Mouse (Mus musculus) gastrocnemius, postnatal 4 days (tissue): Measurements from ENCODE around the gene Olfml1. TPM values are rescaled to one million over a fixed set of nuclear protein-coding genes. Genes with fewer than 3 reads are reported as not detected.
A peak's percentile ranks its signal among the peaks of the same experiment; 100 is the strongest.

Experiments
- DNase-seq, 2 experiments: peaks; one replicate each; pipeline ENCODE4 v3.0.0; 2021 to 2022; ENCODE audit warnings: low spot score in 2 of 2, mixed read lengths in 2 of 2
- total RNA-seq, 2 experiments: library from RNA; stranded (reverse); gene quantifications; 2 replicates each; pipeline ENCODE4 v1.2.3; 2021

Olfml1 gene
- total RNA-seq, 2 experiments from 2014 or later, result 21.2 to 21.9 TPM

DNA sequence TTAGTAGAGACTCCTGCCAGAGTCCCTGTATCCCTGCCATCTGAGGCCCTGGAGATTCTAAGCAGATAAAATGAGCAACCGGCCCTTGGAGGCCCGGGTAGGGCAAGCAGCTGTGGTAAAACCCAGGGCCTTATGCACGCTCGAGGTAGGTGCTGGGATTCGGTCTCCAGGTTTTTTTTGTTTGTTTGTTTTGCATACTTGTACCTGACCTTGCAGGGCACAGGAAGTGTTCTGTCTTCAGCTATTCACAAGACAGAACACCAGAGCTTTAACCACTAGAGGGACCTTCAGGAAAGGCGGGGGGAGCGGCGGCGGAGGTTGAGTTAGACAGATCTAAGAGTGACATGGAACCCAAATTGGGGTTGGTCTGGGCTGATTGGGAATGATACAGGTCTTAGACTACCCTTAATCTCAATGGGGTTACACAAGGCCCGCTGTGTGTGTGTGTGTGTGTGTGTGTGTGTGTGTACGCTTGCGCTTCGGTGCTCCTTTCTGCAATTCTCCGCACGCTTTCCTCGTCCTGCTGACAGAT is 27.1 kb downstream of the Olfml1 start:
- peak in 1 of 2 experiments; percentile 62 for DNase-seq

DNA sequence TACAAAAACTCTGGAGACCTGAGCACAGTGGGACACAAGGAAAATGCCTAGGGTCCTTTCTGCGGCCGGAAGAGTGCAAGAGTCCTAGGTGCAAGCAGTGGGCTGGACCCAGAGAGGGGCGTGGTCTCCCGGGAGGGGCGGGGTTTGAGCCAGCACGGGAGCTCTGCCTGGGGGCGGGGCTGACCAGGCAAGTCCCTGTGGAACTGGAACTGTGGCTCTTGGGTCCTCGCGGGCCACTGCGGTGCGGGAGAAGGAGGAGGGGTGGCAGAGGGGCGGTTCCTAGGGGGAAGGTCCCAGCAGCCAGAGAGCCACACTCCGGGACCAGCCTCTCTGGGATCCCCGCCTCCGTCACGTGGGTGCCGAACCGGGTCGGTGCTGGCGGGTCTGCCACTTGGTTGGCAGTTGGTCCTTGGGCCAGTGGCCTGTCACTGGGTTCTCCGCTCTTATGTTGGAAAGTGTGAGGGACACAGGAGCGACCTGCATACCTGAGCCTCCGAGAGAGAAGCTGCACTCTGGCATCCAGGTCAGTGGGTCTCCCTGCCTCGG is 27.7 kb downstream of the Olfml1 start, which contains the start of gene Ppfibp2:
Gene Ppfibp2 (plus strand): TSS at position 351 of the 546 bp plus-strand sequence.
- peak; percentile 75 to 87 for DNase-seq

DNA sequence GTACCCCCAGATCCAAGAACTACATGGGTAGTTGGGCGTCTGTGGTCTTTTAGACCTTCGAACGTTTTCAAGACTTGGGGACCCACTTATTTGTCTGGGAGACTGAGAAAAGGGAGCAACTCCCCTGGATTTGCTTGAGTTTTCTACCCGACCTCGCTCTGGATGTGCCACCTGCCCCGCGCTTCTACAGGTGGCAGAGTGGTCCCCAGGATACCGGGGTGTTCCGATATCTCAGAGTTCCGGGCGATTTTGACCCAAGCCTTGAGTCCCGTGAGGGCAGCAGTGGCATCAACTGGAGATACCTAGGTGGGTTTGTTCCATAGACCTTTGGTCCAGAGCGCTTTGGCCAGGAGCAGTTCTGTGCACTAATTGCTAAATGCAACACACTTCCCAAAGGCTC is 28.2 kb downstream of the Olfml1 start:
- DNase-seq, result no peak

DNA sequence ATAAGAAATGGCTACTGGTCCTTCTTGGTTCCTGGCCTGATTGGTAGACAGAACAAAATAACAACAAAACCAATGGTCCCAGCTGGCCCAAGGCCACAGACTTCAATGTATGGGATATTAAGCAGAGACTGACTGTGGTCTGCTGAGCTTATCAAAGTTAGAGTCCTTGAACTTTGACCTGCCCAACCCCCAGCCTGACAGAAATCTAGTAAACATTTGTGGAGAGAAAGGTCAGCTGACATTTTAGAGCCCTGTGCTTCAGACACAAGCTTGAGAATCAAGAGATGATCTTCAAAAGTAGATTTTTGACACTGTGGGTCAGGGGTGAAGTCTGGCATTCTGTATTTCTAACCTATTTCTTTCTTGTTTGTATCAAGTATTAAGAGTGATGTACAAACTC is 29.5 kb downstream of the Olfml1 start:
- DNase-seq, result no peak

DNA sequence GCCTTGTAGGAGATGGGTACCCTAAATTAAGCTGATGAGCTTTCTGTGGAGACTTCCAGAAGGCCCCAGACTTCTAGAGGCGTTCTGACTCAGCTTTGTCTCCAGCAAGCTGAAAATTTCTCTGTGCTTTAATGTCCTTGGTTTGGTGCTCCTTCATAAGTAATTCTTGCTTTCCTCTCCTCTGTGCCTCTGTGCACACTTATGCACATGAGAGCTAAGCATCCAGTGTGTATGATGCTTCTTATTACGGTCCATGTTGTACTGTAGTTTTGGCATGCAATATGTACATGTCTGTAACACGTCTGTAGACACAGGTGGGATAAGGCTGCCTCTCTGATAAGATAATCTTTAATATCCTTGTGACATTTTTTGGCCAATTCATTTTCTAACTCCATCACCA is 30.7 kb downstream of the Olfml1 start:
- DNase-seq, result no peak

DNA sequence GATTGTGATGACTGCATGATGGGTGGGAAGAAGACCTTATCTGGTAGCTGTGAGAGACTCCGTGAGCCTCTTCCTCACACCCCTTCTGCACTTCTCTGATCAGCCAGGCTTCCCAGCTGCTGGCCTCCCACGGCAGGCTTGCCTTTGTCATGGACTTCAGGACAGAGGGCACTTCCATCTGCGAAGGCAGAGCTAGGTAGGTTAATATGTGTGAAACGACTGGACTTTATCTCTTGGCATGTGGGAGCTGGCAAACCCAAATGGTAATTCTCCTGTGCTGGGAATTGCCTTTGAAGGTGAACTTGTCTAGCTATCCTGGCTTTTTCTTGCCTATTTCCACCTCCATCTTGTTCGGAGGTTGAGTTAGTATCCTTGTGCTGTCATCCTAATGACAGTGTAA is 33.4 kb downstream of the Olfml1 start:
- no peak for DNase-seq

DNA sequence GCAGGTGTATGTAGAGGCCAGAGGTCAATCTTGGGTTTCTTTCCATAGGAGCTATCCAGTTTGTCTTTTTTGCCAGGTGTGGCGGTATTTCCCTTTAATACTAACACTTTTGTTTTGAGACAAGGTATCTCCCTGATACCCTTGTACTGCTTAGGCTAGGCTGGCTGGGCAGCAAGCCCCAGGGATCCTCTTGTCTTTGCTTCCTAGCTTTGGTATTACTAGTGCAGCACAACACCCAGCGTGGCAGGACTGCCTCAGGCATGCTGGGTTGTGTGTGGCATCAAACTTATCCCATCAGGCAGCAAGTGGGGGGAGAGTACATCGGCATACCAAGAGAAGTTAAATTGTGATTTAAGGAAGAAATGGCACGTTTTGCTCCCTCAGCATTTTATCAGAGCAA is 35.3 kb downstream of the Olfml1 start:
- no peak for DNase-seq

DNA sequence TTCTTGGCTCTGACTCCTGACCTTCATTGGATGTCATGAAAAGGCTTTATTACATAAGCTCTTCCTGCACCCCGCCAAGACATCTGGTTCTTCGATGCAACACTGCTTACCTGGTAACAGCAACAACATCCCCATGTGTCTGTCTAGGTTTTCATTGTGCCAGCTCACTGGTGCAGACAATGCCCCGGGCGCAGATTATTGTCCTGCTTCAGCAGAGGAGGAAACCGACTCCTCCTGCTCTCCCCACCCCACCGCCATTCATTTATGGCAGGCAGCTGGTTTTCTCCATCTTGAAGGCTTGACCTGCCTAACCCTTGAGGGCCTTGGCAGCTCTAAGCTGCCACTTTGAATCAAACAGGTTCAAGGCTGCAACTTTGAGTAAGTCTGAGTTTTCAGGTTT is 35.7 kb downstream of the Olfml1 start:
- no peak for DNase-seq

DNA sequence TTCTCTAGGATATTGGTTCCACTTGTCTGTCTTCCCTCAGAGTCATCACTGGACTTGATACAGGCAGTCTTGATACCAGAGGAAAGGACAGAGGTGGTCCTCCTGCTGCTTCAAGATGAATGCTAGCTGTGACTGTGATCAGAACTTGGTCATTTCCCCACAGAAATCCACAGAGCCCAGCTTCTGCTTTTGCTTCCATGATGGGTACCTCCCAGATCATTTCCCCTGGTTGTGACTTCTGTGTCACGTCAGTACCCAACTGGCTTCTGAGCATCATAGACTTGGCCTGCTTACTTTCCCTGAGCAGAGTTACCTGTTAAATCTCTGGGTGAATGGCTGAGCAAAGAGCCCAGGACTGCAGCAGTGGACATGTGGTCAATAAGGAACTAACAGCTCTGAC is 40.5 kb downstream of the Olfml1 start:
- DNase-seq, result no peak

DNA sequence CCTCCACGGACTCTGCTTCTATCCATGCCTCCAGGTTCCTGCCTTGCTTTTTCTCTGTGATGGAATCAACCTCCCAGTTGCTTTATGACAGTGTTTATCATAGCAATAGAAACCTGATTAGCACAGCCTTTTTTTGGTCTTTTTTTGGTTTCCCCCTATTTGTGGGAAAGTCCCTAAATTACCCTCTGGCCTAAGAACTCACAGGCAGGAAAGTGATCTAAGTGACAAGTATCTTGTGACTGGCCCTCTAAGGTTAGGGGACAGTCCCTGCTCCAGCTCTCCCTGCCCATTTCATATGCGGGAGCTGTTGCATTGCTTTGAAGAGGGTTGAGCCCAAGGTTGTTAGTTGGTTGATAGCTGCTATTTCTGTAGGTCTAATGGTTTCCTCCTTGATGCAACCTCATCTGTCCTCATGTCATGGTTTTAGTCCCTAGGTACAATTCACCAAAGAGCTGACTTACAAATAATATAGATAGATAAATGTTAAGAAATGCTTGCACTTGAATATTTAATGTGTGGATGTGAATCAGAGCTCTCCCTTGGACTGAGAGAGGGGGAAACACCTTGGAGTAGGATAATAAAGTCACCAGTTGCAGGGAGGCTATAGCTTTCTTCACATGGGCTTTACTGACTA is 42.5 kb downstream of the Olfml1 start:
- no peak for DNase-seq

DNA sequence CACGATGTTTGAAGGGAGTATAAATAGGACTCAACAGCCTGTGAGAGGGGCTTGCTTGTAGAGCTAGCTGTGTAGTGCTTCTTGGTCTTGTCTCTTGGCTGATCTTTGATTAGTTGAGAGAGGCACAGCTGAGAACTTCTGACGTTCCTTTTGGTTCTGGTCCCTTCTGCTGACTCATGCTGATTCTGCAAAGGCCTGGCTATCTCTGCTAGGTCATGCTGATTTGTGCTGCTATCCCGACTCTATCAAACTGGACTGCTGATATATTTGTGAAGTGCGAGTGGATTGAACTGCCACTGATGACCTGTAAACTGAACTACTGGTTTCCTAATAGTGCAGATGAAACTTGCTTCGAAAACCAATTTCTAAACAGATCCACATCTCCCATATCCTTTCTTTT is 43.6 kb downstream of the Olfml1 start:
- no peak for DNase-seq

DNA sequence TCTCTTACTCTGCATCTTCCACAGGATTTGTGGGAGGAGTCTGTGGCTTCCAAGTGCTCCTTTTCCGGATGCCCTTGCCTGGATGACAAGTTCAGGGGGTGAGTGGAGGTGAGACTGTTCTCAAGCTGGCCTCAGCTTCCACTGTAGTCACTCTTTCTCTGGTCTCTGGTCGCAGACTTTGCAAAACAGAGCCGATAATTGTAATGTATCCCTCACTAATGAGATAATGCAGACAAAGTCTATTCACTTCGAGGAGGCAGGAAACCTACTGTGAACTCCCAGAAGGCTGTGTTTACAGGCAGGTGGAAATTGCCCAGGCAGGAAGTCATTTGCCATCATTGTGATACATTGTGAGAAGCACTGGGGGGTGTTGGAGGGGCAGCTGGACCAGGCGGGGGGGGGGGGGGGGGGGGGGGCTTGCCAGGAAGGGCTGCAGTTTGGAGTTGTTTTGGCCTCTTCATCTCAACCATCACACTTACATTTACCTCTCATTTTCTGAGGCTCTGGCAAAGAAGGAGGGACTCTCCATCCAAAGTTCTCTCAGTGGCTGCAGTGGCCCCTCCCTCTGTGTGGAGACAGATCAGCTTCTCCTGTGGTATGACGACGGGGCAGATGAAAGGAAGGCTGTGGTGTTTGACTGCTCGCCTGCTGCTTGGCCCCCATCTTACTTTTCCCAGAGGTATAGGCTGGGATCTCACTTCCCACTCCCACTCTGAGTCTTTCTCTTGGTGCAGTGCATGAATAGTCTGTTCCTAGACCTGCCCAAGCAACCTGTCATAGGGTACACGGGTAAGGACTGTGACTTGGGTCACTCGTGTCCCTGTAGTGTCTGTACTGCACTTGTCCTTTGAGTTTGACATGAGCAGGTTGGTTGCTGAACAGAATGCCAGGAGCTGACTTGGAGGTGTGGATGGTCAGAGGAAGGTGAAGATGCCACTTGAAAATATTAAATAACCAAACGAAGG is 51.1 kb downstream of the Olfml1 start:
- DNase-seq, result no peak

DNA sequence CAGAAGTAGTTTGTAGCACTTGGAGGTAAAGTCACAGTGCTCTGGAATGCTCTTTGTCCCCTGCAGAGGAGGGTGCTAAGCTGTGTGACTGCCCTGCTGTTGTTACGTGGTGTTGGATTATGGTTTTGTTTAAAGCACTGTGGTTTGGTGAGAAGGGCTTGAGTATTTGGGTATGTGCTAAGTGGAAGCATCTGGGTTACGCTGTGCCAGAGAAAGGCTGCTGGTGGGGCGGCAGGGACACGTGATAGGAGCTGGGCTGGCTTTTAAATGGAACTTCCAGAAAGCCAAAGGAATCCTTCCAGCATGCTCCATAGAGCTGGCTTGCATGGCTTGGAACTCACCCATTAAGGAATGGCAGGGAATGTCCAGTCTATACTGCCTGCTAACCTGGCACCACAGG is 52.0 kb downstream of the Olfml1 start:
- no peak for DNase-seq

DNA sequence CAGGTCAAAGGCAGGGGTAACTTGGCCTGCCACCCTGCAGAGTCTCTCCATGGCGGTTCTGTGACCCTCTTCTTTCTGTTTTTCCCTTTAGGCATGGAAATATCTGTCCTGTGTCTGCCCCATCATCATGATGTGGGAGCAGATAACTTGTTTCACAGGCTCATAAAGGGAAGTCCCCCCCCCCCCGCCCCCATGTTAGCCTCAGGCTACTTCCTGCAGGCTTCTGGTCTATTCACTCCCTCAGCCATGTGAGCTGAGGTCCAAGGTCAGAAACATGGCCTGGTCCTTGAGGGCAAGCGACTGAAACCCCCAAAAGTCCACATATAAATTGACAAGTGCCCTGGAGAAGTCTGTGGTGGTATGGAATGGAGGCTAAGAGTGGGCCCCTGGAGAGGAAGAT is 52.9 kb downstream of the Olfml1 start:
- DNase-seq, result no peak

DNA sequence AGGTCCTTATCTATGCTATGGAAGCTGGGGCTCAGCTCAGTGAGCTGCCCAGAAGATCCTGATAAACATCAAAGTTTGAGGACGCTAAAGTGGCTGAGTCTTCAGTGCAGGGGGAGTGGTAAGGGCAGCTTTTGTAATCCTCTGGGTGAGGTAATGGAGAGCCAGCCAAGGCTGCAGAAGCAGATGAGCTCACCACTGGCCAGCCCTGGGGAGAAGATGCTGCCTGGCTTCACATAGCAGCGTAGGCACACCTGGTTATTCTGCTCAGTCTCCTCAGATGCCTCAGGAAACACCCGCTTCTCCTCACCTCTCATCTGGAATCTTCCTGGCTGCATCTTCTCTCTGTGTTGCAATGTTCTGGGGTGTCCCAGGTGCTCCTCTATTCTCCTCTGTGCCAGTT is 57.2 kb downstream of the Olfml1 start:
- DNase-seq, result no peak

DNA sequence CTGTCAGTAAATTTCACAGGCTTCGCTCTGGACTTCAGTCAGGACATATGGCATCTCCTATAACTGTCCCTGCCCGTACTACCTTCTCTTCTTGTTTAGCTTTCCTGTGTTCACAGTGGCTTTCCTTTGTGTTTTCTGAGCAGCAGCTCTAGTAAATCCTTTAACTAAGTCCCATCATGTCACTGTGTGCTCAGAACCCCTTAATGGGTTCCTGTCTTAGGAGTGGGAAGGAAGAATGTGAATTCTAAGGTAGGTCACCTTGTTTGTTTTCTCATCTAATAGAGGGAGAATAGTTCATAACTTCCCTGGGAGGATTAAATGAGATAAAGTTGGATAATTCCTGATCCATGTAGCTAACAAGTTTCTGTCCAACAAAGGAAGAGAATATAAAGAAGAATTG is 57.8 kb downstream of the Olfml1 start, which contains the start of gene 5330417H12Rik:
Gene 5330417H12Rik (minus strand): TSS at position 101 of the 400 bp plus-strand sequence.
- DNase-seq, result no peak

DNA sequence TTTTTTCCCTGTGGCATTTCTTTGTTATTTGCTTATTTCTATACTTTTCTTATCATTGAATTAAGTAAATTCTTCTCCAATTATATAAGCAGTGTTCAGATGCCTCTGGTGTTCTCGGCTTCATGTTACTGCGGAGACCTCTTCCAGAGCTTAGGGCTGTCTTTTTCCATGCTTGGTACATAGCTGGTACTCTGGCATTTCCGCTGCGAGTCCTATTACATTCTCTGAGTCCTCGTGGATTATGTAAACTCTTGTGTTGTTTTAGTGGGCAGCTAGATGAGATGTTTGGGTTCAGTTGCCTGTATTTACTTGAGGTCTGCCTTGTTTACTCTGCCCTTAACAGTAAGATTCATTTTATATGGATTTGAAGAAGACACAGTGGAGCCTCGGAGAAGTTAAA is 58.5 kb downstream of the Olfml1 start:
- DNase-seq, result no peak

DNA sequence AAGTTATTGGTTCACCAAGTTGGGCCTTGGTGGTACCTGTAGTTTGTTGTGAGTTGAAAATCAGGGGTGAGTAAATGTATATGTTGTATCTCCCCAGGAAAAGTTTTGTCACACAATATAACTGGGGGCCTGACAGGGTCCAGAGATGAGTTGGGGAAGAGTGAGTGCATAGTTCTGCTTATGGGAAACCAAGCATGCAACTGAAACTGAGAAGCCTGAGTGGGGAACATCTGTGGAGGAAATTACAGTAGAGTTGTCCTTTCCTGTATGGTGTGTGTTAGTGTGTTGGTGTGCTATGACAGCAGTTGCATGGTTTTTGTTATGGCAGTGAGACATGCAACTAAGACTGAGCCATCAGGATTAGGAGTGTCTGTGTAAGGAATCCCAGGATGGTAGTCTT is 61.1 kb downstream of the Olfml1 start:
- DNase-seq, result no peak

DNA sequence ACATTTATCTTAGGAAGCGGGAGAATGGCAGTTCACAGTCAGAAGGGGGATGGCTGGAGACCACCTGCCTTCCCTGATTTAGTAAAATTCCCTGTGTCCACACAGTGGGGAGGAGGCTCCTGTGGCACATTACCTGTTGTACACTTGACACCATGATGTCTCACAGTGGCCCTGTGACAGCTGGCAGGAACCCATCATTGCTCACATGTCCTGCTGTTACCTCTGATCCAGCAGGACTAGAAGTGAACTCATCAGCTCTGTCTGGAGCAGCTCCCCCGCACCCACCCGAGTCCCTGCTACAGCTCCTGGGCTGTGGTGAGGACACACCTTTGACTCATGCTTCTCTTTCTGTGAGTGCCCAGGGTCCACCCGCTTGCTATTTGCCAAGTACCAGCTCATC is 66.0 kb downstream of the Olfml1 start:
- DNase-seq, result no peak

DNA sequence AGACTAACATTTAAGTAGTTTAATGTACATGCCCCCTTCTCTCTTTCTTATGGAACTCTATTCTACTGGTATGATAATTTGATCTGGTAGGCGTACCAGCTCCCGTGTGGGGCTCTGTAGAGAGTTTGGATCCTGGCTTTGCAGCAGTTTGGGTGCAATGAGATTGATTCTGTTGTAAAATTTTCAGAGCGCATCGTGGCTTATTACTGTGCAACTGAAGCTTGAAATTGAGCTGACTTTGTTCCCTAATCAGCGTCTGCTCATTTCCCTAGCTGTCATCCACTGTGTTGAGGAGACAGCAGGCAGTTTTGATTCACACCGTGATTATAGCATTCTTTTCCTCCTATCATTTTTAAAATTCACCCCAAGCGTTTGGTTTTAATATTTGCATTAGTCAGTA is 70.2 kb downstream of the Olfml1 start:
- no peak for DNase-seq

DNA sequence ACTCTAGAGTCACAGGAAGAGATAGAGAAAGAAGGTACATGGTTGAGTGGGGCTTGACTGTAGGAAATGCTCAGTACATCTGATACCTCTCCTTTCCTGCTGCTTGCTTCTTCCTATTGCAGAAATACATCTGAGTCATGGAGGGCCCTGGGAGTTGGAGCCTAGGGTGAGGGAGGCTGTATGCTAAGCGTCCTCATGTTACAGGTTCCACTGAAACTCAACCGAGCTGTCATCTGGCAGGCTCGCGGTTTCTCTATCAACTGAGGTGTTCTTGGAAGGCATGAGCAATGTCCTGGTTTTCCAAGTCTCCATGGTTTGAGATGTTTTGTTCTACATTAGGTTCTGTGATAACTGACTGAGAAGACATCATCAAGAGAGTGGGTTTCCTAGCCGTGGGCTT is 70.8 kb downstream of the Olfml1 start:
- DNase-seq, result no peak
